Mouse (Mus musculus) intestine, embryonic 16.5 days (tissue): ENCODE results near the gene Sec62. TPM values are rescaled to one million over a fixed set of nuclear protein-coding genes. Genes with fewer than 3 reads are reported as not detected.

ENCODE experiments used
- ATAC-seq: fragments of 200-750 bp; cut with Nextera tagmentation; 2 replicates; pipeline ENCODE4 v1.8.0; 2017; ENCODE audit warnings: moderate TSS enrichment, moderate library complexity
- H3K27ac ChIP-seq: fragments of 300-500 bp; sonication (generic); 2 replicates; pipeline ENCODE4 v1.5.1; 2014; ENCODE audit warnings: mild to moderate bottlenecking, low read length
- H3K27me3 ChIP-seq: fragments of 300-500 bp; sonication (generic); replicated peaks from 2 replicates; pipeline ENCODE4 v1.6.1; 2014; ENCODE audit warnings: low read length, control low read depth, mixed read lengths; ENCODE audit not compliant: control insufficient read depth, insufficient read depth
- H3K36me3 ChIP-seq: fragments of 300-500 bp; sonication (generic); 2 replicates; pipeline ENCODE4 v1.6.1; 2014; ENCODE audit warnings: low read length, control low read depth; ENCODE audit not compliant: control insufficient read depth, insufficient read depth
- H3K4me1 ChIP-seq: fragments of 300-500 bp; sonication (generic); 2 replicates; pipeline ENCODE4 v1.6.1; 2014; ENCODE audit warnings: low read length, control low read depth, mixed read lengths; ENCODE audit not compliant: control insufficient read depth, insufficient read depth
- H3K4me2 ChIP-seq: fragments of 300-500 bp; sonication (generic); 2 replicates; pipeline ENCODE4 v1.6.1; 2014; ENCODE audit warnings: low read depth, low read length, control low read depth
- H3K4me3 ChIP-seq: fragments of 300-500 bp; sonication (generic); 2 replicates; pipeline ENCODE4 v1.5.1; 2014; ENCODE audit warnings: mild to moderate bottlenecking, low read length
- H3K9ac ChIP-seq: fragments of 300-500 bp; sonication (generic); 2 replicates; pipeline ENCODE4 v1.6.1; 2014; ENCODE audit warnings: low read depth, low read length
- H3K9me3 ChIP-seq: fragments of 300-500 bp; sonication (generic); 2 replicates; pipeline ENCODE4 v1.6.1; 2016; ENCODE audit warnings: low read length, control low read depth; ENCODE audit not compliant: control insufficient read depth
- WGBS: fragments of 180-500 bp; shearing (Covaris S2); extraction: QIAGEN DNeasy Blood & Tissue Kit; methylation state at CpG from one replicate; pipeline ENCODE4 v1.1.7; 2014; 5-methylcytosine and 5-hydroxymethylcytosine counted together
- polyA plus RNA-seq: library from polyadenylated mRNA; unstranded; fragments of >200 nt; fragmentation: Nextera tagmentation; extraction: Ambion mirVana; gene quantifications from 2 replicates; pipeline ENCODE4 v1.2.1, GENCODE M21; 2015

Sec62 gene
- 56.4 and 60.1 TPM in 2 replicates for polyA plus RNA-seq

DNA sequence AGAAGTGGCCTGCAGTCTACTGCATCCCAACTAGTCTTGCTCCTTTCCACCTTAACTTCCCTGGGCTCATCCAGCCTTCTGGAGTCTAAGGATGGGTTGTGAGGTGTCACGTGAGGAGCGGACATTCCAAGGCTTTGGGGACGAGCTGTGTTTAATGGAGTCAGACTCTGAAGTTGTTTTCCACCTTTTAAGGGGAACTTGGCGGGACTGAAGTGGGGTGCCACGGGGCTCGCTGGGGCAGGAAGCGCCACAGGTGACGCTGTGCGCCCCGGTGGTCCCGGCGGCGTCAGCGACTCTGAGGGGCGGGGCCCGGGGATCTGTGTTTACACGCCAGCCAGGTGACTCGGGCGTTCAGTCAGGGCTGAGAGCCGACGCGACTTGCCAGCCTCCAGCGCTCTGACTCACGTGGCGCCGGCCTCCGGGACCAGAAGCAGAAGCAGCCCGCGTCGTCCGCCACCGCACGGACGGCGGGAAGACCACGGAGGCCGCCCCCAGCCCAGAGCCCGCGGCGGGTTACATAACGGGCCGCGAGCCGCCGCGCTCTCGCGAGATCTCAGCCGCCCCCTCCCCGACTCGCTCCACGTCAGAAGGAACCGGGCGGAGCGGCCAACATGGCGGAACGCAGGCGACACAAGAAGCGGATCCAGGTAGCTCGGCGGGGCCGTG lies at the start of gene Sec62:
Sec62 (plus strand) TSS at position 139 of the 666 bp plus-strand sequence.
- H3K27me3 ChIP-seq, result no peaks in the 10 kb centered on the region
- H3K9ac ChIP-seq, result peak within 1 kb of the TSS; percentile 97
- peak; percentile 98 for ATAC-seq
- no peaks in the 10 kb centered on the region for H3K36me3 ChIP-seq
- H3K4me1 ChIP-seq, result no peaks in the 10 kb centered on the region
- H3K9me3 ChIP-seq, result no peaks in the 10 kb centered on the region
- peak within 1 kb of the TSS; percentile 85 for H3K27ac ChIP-seq
- WGBS, result under 1% methylated on average over 54 of the region's 62 CpGs
- H3K4me3 ChIP-seq, result peak within 1 kb of the TSS; percentile 96
- H3K4me2 ChIP-seq, result peak within 1 kb of the TSS; percentile 78

GRCm38 (mm10) chr3:30742891-30743290 lies 49.8 kb upstream of the Sec62 start:
- 88% methylated on average over 7 of the region's 7 CpGs for WGBS
- Histone ChIP-seq H3K4me3 (no peak overlapping the region), H3K4me1 (no peaks in the 10 kb centered on the region), H3K9me3 (no peaks in the 10 kb centered on the region), H3K27me3 (no peaks in the 10 kb centered on the region), H3K4me2 (no peak overlapping the region), H3K27ac (no peak overlapping the region), H3K36me3 (no peaks in the 10 kb centered on the region), H3K9ac (no peak overlapping the region)
- no peak for ATAC-seq

- Histone ChIP-seq H3K27me3 (no peaks in the 10 kb centered on the region), H3K4me3 (no peak within 1 kb of the TSS), H3K4me1 (no peaks in the 10 kb centered on the region), H3K9ac (no peak within 1 kb of the TSS), H3K4me2 (no peak within 1 kb of the TSS), H3K9me3 (no peaks in the 10 kb centered on the region), H3K27ac (no peak within 1 kb of the TSS), H3K36me3 (no peaks in the 10 kb centered on the region)
- 81% methylated on average over 7 of the region's 7 CpGs for WGBS
- no peak for ATAC-seq
These were observed 46.7 kb upstream of the Sec62 start, which contains the start of gene Samd7 for GRCm38 (mm10) chr3:30746006-30746405. Samd7 (plus strand) TSS chr3:30746293.

GRCm38 (mm10) chr3:30748316-30748715 lies 44.4 kb upstream of the Sec62 start:
- H3K9me3 ChIP-seq, result no peaks in the 10 kb centered on the region
- H3K36me3 ChIP-seq, result no peaks in the 10 kb centered on the region
- no peaks in the 10 kb centered on the region for H3K27me3 ChIP-seq
- H3K27ac ChIP-seq, result no peak overlapping the region
- H3K4me2 ChIP-seq, result no peak overlapping the region
- H3K9ac ChIP-seq, result no peak overlapping the region
- WGBS, result 70% methylated on average over 9 of the region's 9 CpGs
- no peaks in the 10 kb centered on the region for H3K4me1 ChIP-seq
- H3K4me3 ChIP-seq, result no peak overlapping the region
- ATAC-seq, result no peak

DNA sequence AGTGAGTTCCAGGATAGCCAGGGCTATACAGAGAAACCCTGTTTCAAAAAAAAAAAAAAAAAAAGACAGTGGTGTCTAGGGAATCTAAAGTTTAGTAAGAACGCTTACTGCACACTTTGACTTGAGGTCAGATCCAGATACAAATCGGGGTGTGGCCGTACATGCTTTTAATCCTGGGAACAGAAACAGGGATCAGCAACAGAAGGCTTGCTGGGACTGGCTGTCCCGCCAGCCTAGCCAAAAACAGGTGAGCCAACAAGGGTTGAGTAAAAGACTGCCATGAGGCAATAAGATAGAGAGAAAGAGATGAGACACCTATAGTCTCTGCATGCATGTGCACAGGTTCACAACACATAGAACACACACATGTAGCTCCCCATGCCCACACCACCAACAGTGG lies 38.0 kb upstream of the Sec62 start:
- H3K4me1 ChIP-seq, result no peaks in the 10 kb centered on the region
- H3K9me3 ChIP-seq, result no peaks in the 10 kb centered on the region
- H3K27ac ChIP-seq, result no peak overlapping the region
- H3K4me2 ChIP-seq, result no peak overlapping the region
- WGBS, result 94% methylated on average over 4 of the region's 4 CpGs
- ATAC-seq, result no peak
- no peaks in the 10 kb centered on the region for H3K36me3 ChIP-seq
- H3K4me3 ChIP-seq, result no peak overlapping the region
- H3K27me3 ChIP-seq, result no peaks in the 10 kb centered on the region
- no peak overlapping the region for H3K9ac ChIP-seq

DNA sequence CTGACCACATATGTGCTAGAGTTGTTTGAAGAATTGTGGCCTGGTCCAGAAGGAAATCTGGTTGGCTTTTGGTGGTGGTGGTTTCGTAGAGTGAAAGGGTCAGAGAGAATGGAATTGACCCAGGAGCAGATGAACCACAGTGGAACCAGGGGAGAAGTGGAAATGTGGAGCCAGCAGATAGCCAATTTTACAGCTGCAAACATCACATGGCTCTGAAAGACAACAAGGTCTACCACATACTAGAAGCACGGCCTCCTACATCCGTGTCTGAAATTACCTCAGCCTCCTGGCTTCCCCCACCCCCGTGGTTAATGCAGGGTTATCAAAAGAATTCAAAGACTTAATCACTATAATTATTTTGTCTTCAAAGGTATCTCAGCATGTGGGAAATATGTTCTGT lies 27.8 kb upstream of the Sec62 start:
- Histone ChIP-seq H3K27ac (no peak overlapping the region), H3K9me3 (no peaks in the 10 kb centered on the region), H3K36me3 (no peaks in the 10 kb centered on the region), H3K9ac (no peak overlapping the region), H3K4me1 (no peaks in the 10 kb centered on the region), H3K4me2 (no peak overlapping the region), H3K27me3 (no peaks in the 10 kb centered on the region), H3K4me3 (no peak overlapping the region)
- WGBS, result 91% methylated on average over 4 of the region's 4 CpGs
- ATAC-seq, result no peak

DNA sequence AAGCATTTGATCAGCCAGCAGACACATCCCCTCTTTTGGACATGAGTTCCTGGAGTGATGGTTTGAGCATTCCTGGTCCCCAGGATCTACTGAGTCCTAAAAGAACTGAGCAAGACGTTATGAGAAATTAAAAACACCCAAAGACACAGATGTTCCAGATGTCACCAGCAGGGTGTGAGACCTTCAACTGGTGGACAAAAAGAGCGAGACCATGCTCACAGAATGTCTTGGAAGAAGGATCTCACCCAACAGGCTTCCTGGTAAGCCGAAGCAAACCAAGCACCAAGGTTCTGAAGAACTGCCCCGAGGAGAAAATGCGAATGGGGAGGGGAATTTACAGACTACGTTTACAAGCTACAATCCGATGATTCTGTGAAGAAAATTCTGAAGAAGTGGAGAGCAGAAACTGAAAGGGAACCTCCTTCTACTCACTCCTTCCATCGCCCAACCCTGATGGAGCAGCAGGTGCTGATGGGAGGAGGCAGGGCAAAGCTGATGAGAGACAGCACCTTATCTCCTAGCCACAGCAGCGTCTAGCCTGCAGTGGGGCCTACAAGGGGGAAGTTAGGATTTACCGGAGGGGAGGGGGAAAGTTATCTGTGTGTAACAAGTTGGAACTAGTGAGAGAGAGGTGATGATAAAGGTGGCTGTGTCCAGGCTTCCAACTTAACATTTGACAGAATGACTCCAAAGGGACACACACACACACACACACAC lies 27.2 kb upstream of the Sec62 start:
- peak; percentile 95 for ATAC-seq
- 61% methylated on average over 10 of the region's 10 CpGs for WGBS

GRCm38 (mm10) chr3:30766177-30766576 lies 26.5 kb upstream of the Sec62 start:
- Histone ChIP-seq H3K36me3 (no peaks in the 10 kb centered on the region), H3K4me1 (no peaks in the 10 kb centered on the region), H3K27ac (no peak overlapping the region), H3K4me2 (no peak overlapping the region), H3K9ac (no peak overlapping the region), H3K27me3 (no peaks in the 10 kb centered on the region), H3K4me3 (no peak overlapping the region), H3K9me3 (no peaks in the 10 kb centered on the region)
- ATAC-seq, result peak; percentile 87
- 54% methylated on average over 7 of the region's 7 CpGs for WGBS

More for the DNA sequence above, 27.2 kb upstream of the Sec62 start:
- H3K4me3 ChIP-seq, result no peak overlapping the region
- no peak overlapping the region for H3K9ac ChIP-seq
- no peak overlapping the region for H3K4me2 ChIP-seq
- H3K27ac ChIP-seq, result no peak overlapping the region
- no peaks in the 10 kb centered on the region for H3K4me1 ChIP-seq
- H3K27me3 ChIP-seq, result no peaks in the 10 kb centered on the region
- H3K9me3 ChIP-seq, result no peaks in the 10 kb centered on the region
- no peaks in the 10 kb centered on the region for H3K36me3 ChIP-seq

GRCm38 (mm10) chr3:30767271-30767670 lies 25.4 kb upstream of the Sec62 start:
- ATAC-seq, result no peak
- no peak overlapping the region for H3K4me2 ChIP-seq
- no peak overlapping the region for H3K4me3 ChIP-seq
- H3K27me3 ChIP-seq, result no peaks in the 10 kb centered on the region
- WGBS, result 91% methylated on average over 6 of the region's 6 CpGs
- H3K9ac ChIP-seq, result no peak overlapping the region
- no peak overlapping the region for H3K27ac ChIP-seq
- no peaks in the 10 kb centered on the region for H3K36me3 ChIP-seq
- no peaks in the 10 kb centered on the region for H3K9me3 ChIP-seq
- no peaks in the 10 kb centered on the region for H3K4me1 ChIP-seq
